Mouse (Mus musculus) heart, embryonic 13.5 days (tissue): ENCODE measurements at regions not wholly inside any gene's neighbourhood (a gene's known extent, or its start where the extent isn't known, plus 50 kb on each side); places are given as distances from the start of the nearest gene placed in this dataset.

Source experiments
- ATAC-seq: fragments of 200-750 bp; cut with Nextera tagmentation; 2 replicates; pipeline ENCODE4 v1.8.0; 2017; ENCODE audit warnings: moderate TSS enrichment; ENCODE audit not compliant: insufficient number of reproducible peaks, low FRiP score, low TSS enrichment; ENCODE audit errors: extremely low read depth
- H3K27ac ChIP-seq: fragments of 300-500 bp; sonication (generic); replicated peaks from 2 replicates; pipeline ENCODE4 v1.5.1; 2015; ENCODE audit warnings: moderate library complexity, mild to moderate bottlenecking, inconsistent platforms
- H3K27me3 ChIP-seq: fragments of 300-500 bp; sonication (generic); replicated peaks from 2 replicates; pipeline ENCODE4 v1.6.1; 2015; ENCODE audit warnings: mild to moderate bottlenecking, inconsistent platforms
- H3K36me3 ChIP-seq: fragments of 300-500 bp; sonication (generic); 2 replicates; pipeline ENCODE4 v1.6.1; 2015; ENCODE audit warnings: mild to moderate bottlenecking, inconsistent platforms
- H3K4me1 ChIP-seq: fragments of 300-500 bp; sonication (generic); 2 replicates; pipeline ENCODE4 v1.6.1; 2015; ENCODE audit warnings: inconsistent platforms
- H3K4me2 ChIP-seq: fragments of 300-500 bp; sonication (generic); 2 replicates; pipeline ENCODE4 v1.6.1; 2015; ENCODE audit warnings: inconsistent platforms, mild to moderate bottlenecking, moderate library complexity
- H3K4me3 ChIP-seq: fragments of 300-500 bp; sonication (generic); 2 replicates; pipeline ENCODE4 v1.5.1; 2015; ENCODE audit warnings: moderate library complexity, mild to moderate bottlenecking, inconsistent platforms
- H3K9ac ChIP-seq: fragments of 300-500 bp; sonication (generic); 2 replicates; pipeline ENCODE4 v1.6.1; 2015; ENCODE audit warnings: inconsistent platforms, mild to moderate bottlenecking, moderate library complexity
- H3K9me3 ChIP-seq: fragments of 300-500 bp; sonication (generic); 2 replicates; pipeline ENCODE4 v1.6.1; 2016; ENCODE audit warnings: inconsistent platforms
- WGBS: fragments of 180-500 bp; shearing (Covaris S2); methylation state at CpG from one replicate; pipeline ENCODE4 v1.1.7; 2015; ENCODE audit warnings: mixed read lengths; 5-methylcytosine and 5-hydroxymethylcytosine counted together

DNA sequence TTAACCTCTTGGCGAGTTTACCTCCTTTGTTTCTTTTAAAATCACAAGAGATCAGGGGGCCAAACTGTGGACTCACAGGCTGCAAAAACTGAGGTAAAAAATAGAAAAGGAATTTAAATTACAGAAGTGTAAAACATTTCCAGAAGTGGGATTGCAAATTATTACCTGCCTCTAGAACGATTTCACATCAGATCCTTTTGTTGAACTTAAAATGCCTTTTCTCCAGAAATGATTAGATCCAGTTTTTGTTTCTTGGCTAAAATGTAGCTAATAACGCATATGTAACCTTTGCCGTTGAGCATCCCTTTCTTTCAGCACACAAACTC, 108.8 kb upstream of the Zeb2 start:
- Histone ChIP-seq H3K27me3 (no peaks in the 10 kb centered on the region), H3K4me2 (no peak overlapping the region), H3K4me3 (no peak overlapping the region), H3K36me3 (no peaks in the 10 kb centered on the region), H3K27ac (no peak overlapping the region), H3K9me3 (no peaks in the 10 kb centered on the region), H3K9ac (no peak overlapping the region), H3K4me1 (peaks cover 5% of the 10 kb centered on the region; the same call in 1 of the 2 replicates)
- no peak for ATAC-seq
- whole genome bisulfite sequencing, result 78% methylated on average over 4 of the region's 4 CpGs

DNA sequence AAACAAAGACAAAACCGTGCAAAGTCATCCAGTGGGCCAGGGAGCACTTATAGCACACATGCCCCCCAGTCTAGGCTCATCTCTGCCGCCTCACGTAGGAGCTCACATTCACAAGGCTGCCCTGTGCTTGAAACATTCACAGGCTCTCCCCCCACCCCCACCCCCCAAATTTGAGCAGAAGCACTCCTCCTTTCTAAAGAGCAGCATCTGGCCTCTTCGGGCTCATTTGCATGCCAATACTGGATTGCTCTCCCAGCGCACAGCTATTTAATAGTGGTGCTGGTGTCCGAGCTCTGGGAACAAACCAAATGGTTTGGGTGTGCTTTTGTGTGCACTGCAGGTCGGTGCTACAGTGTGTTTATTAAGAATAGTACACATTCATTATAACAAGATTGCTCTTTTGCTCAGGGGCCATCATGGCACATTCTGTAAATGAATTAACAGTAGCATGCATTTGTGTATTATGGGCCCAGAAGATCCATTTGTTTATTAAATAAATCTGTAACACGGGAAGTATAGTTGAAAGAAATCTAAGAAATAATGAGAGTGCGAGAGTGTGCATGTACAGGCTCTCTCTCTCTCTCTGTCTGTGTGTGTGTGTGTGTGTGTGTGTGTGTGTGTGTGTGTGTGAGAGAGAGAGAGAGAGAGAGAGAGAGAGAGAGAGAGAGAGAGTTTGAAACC, 108.3 kb upstream of the Zeb2 start:
- H3K4me1 ChIP-seq, result peaks cover 5% of the 10 kb centered on the region; the same call in 1 of the 2 replicates
- H3K9ac ChIP-seq, result no peak overlapping the region
- H3K4me3 ChIP-seq, result no peak overlapping the region
- no peaks in the 10 kb centered on the region for H3K36me3 ChIP-seq
- H3K9me3 ChIP-seq, result no peaks in the 10 kb centered on the region
- 57% methylated on average over 9 of the region's 9 CpGs for WGBS
- no peak for ATAC-seq
- no peak overlapping the region for H3K27ac ChIP-seq
- no peak overlapping the region for H3K4me2 ChIP-seq
- no peaks in the 10 kb centered on the region for H3K27me3 ChIP-seq

DNA sequence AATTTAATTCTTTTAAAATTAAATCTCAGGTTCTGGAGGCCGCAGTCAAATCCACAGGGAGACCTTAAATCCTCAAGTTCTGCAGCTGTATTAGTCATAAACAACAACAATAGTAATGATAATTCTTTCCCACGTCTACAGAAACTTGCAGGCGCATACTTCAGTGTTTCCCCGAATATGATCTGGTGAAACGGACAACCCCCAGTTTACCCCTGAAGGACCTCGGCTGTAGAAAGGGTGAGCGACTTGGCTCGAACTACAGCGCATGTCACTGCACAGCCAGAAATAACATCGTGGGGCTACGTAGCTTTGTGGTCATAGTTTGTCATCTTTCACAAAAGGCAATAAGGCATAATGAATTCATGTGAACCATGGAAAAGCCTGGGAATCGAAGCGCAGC, 105.0 kb upstream of the Zeb2 start:
- Histone ChIP-seq H3K4me2 (no peak overlapping the region), H3K36me3 (no peaks in the 10 kb centered on the region), H3K4me3 (no peak overlapping the region), H3K27me3 (no peaks in the 10 kb centered on the region), H3K4me1 (peaks cover 5% of the 10 kb centered on the region; the same call in 1 of the 2 replicates), H3K9me3 (no peaks in the 10 kb centered on the region), H3K9ac (no peak overlapping the region), H3K27ac (no peak overlapping the region)
- WGBS, result 79% methylated on average over 13 of the region's 13 CpGs
- no peak for ATAC-seq

DNA sequence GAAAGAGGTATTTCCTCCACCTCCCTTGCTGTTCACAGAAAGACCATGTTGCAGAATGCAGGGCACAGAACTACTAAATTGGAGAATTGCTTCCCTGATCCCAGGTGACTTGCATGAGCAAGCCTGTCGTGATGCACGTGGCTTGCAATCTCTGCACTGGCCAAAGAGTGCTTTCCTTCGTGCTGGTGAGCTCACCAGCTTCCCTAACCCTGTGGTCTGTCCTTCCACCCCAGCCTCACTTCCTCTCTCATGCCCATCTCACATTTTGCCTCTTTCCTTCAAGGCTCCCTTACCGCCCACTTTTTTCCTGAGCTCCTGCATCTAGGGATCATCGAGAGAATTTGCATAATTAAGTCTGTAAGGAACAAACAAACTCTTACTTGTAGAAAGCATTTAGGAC, 102.7 kb upstream of the Zeb2 start:
- Histone ChIP-seq H3K4me2 (no peak overlapping the region), H3K9me3 (no peaks in the 10 kb centered on the region), H3K36me3 (no peaks in the 10 kb centered on the region), H3K27ac (no peak overlapping the region), H3K9ac (no peak overlapping the region), H3K27me3 (no peaks in the 10 kb centered on the region), H3K4me3 (no peak overlapping the region), H3K4me1 (peaks cover 5% of the 10 kb centered on the region; the same call in 1 of the 2 replicates)
- ATAC-seq, result no peak
- WGBS, result 50% methylated on average over 5 of the region's 5 CpGs

DNA sequence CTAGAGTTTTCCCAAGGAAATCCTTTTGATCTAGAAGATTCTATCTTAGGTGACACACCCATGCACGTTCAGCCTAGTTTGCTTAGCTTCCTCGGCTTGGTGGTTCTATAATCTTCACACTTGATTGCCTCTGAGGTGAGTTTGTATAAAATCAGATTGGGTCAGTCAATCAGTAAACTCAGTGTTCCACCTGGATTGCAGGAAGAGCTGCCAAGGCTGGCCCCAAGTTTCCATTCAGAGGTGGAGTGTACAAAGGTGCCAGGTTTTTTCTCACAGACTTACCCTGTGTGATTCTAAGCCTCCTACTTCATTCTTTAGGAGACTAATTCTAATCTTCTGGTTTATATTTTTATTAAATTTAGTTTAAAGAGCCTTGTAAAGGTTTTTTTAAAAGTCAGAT, 95.6 kb upstream of the Zeb2 start:
- Histone ChIP-seq H3K9me3 (no peaks in the 10 kb centered on the region), H3K4me3 (no peak overlapping the region), H3K4me1 (no peaks in the 10 kb centered on the region), H3K27ac (no peak overlapping the region), H3K36me3 (no peaks in the 10 kb centered on the region), H3K4me2 (no peak overlapping the region), H3K9ac (no peak overlapping the region), H3K27me3 (no peaks in the 10 kb centered on the region)
- WGBS, result 57% methylated on average over 2 of the region's 2 CpGs
- no peak for ATAC-seq

- H3K4me3 ChIP-seq, result no peak overlapping the region
- H3K27ac ChIP-seq, result no peak overlapping the region
- 80% methylated on average over 6 of the region's 6 CpGs for WGBS
- no peaks in the 10 kb centered on the region for H3K36me3 ChIP-seq
- no peak for ATAC-seq
- no peaks in the 10 kb centered on the region for H3K9me3 ChIP-seq
- no peaks in the 10 kb centered on the region for H3K4me1 ChIP-seq
- no peak overlapping the region for H3K9ac ChIP-seq
- H3K4me2 ChIP-seq, result no peak overlapping the region
- H3K27me3 ChIP-seq, result no peaks in the 10 kb centered on the region
Observed at GRCm38 (mm10) chr2:45208526-45208925, 91.3 kb upstream of the Zeb2 start.

DNA sequence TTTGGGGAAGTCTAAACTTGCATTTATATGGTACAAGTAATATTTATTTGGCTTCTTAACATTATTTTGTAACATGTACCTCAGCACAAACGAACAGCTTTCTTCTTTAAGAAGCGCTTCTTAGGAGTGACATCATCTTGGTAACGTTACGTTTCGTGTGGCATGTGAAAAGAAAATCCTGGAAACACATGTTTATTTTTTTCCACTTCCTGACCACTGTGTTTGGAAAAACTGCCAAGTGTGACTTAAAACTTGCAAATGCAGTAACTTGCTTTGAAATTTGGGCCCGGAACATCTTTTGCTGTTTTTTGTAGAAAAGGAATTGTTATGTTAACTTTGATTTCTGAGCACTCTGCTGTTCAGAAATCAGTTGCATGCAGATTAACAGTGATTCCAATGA, 88.6 kb upstream of the Zeb2 start:
- Histone ChIP-seq H3K27ac (no peak overlapping the region), H3K36me3 (no peaks in the 10 kb centered on the region), H3K4me3 (no peak overlapping the region), H3K4me1 (no peaks in the 10 kb centered on the region), H3K4me2 (no peak overlapping the region), H3K27me3 (no peaks in the 10 kb centered on the region), H3K9me3 (no peaks in the 10 kb centered on the region), H3K9ac (no peak overlapping the region)
- 52% methylated on average over 6 of the region's 6 CpGs for WGBS
- ATAC-seq, result no peak

DNA sequence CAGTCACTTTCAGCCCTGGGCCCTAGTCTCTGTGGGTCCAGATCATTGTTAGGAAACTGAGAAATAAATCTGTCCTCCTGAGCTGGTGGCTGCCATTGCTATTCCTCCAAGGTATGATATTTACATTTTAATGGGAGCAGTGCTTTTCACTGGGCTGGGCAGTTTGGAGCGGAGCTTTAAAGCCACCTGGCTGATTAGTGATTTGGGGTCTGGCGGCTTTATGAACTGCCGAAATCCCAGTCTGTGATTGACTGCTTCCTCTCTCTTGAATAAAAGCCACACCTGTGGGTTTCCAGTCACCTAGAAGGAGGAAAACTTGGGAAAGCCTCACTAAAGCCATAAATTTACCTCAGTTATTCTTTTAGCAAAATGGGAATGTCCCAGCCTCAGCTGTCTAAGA, 88.0 kb upstream of the Zeb2 start:
- H3K27ac ChIP-seq, result no peak overlapping the region
- H3K27me3 ChIP-seq, result no peaks in the 10 kb centered on the region
- H3K9ac ChIP-seq, result no peak overlapping the region
- H3K9me3 ChIP-seq, result no peaks in the 10 kb centered on the region
- no peaks in the 10 kb centered on the region for H3K4me1 ChIP-seq
- no peak overlapping the region for H3K4me2 ChIP-seq
- no peaks in the 10 kb centered on the region for H3K36me3 ChIP-seq
- H3K4me3 ChIP-seq, result no peak overlapping the region
- ATAC-seq, result no peak
- 72% methylated on average over 3 of the region's 3 CpGs for WGBS

DNA sequence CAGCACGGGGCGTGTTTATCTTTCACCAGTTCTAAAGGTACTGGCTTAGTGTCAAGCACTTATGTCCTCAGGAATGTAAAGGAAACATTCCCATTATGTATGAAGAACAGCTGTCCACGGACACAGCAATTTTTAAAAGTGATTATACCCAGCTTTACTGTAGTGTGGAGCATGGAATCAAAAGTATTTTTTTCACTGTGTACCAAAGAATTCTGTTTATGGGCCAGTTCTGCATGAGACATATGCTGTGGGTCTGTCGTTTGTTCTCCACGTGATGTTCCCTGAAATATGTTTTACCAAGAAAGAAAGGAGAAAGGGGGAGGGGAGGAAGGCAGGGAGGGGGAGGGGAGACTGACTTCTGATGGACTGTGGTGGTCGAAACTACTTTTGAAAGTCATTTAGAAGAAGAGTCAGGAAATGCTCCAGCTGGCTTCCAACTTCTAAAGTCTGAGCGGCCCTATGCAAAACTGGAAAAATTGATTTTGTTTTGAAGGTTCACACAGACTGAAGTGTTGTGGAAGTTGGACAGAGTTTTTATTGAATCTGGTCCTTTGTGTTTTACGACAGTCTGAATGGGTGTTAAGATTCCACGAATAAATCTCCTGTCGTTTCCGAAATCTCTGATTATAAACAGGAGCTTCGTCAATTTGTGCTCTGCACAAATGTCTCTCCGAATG, 80.9 kb upstream of the Zeb2 start:
- Histone ChIP-seq H3K9ac (no peak overlapping the region), H3K4me3 (no peak overlapping the region), H3K27me3 (no peaks in the 10 kb centered on the region), H3K4me1 (no peaks in the 10 kb centered on the region; the same call in 1 of the 2 replicates), H3K9me3 (no peaks in the 10 kb centered on the region), H3K27ac (peak overlapping the region; percentile 15; the same call in 1 of the 2 replicates), H3K4me2 (no peak overlapping the region; the same call in 1 of the 2 replicates), H3K36me3 (no peaks in the 10 kb centered on the region)
- ATAC-seq, result no peak
- 66% methylated on average over 13 of the region's 13 CpGs for WGBS

DNA sequence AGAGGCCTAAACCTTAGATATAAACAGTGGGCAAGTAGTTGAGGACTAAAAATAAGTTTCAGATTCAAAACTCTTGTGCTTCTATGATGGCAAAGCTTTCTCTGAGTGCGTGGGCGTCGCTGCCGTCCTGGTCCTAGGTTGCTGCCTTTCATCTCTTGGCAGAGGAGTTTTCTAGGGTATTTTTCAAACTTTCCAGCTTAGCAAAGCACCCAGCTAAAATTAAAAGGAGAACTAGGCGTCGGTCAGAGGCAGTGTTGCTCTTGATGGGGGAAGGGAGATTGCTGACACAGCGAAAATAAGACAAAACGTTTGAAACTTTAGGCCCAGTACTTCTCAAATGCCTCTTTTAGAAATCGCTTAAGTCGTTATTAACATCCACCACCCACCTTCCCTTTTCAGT, 80.1 kb upstream of the Zeb2 start:
- no peaks in the 10 kb centered on the region for H3K27me3 ChIP-seq
- no peak overlapping the region for H3K4me2 ChIP-seq
- H3K9ac ChIP-seq, result no peak overlapping the region
- ATAC-seq, result no peak
- no peaks in the 10 kb centered on the region; the same call in 1 of the 2 replicates for H3K4me1 ChIP-seq
- peak overlapping the region; percentile 34 for H3K27ac ChIP-seq
- no peaks in the 10 kb centered on the region for H3K9me3 ChIP-seq
- WGBS, result 70% methylated on average over 10 of the region's 10 CpGs
- H3K36me3 ChIP-seq, result no peaks in the 10 kb centered on the region
- no peak overlapping the region for H3K4me3 ChIP-seq

- no peak overlapping the region for H3K4me3 ChIP-seq
- WGBS, result 89% methylated on average over 4 of the region's 4 CpGs
- no peaks in the 10 kb centered on the region; the same call in 1 of the 2 replicates for H3K4me1 ChIP-seq
Observed at GRCm38 (mm10) chr2:45196511-45196910, 79.3 kb upstream of the Zeb2 start.

GRCm38 (mm10) chr2:45194335-45194734, 77.1 kb upstream of the Zeb2 start:
- no peak for ATAC-seq
- H3K4me2 ChIP-seq, result no peak overlapping the region

More at GRCm38 (mm10) chr2:45196511-45196910, 79.3 kb upstream of the Zeb2 start:
- Histone ChIP-seq H3K9ac (no peak overlapping the region), H3K4me2 (no peak overlapping the region), H3K36me3 (no peaks in the 10 kb centered on the region), H3K27ac (peak overlapping the region; percentile 34; the same call in 1 of the 2 replicates), H3K27me3 (no peaks in the 10 kb centered on the region), H3K9me3 (no peaks in the 10 kb centered on the region)
- no peak for ATAC-seq

More at GRCm38 (mm10) chr2:45194335-45194734, 77.1 kb upstream of the Zeb2 start:
- WGBS, result 75% methylated on average over 7 of the region's 7 CpGs
- Histone ChIP-seq H3K4me3 (no peak overlapping the region), H3K9me3 (no peaks in the 10 kb centered on the region), H3K27me3 (no peaks in the 10 kb centered on the region), H3K9ac (no peak overlapping the region), H3K36me3 (no peaks in the 10 kb centered on the region), H3K4me1 (no peaks in the 10 kb centered on the region; the same call in 1 of the 2 replicates), H3K27ac (no peak overlapping the region)
